Mouse (Mus musculus) limb, embryonic 12.5 days (tissue): ENCODE measurements at regions not wholly inside any gene's neighbourhood (a gene's known extent, or its start where the extent isn't known, plus 50 kb on each side); places are given as distances from the start of the nearest gene placed in this dataset.

Experiments used
- ATAC-seq: fragments of 200-750 bp; cut with Nextera tagmentation; 2 replicates; pipeline ENCODE4 v1.8.0; 2017; ENCODE audit warnings: low read depth, moderate TSS enrichment; ENCODE audit not compliant: insufficient number of reproducible peaks, insufficient read depth, low FRiP score, low TSS enrichment
- H3K27ac ChIP-seq: fragments of 300-500 bp; sonication (generic); 2 replicates; pipeline ENCODE4 v1.5.1; 2016; ENCODE audit warnings: mild to moderate bottlenecking, moderate library complexity
- H3K27me3 ChIP-seq: fragments of 300-500 bp; sonication (generic); 2 replicates; pipeline ENCODE4 v1.6.1; 2016; ENCODE audit warnings: mild to moderate bottlenecking, moderate library complexity
- H3K36me3 ChIP-seq: fragments of 300-500 bp; sonication (generic); 2 replicates; pipeline ENCODE4 v1.6.1; 2016; ENCODE audit warnings: mild to moderate bottlenecking, moderate library complexity
- H3K4me1 ChIP-seq: fragments of 300-500 bp; sonication (generic); replicated peaks from 2 replicates; pipeline ENCODE4 v1.6.1; 2016
- H3K4me2 ChIP-seq: fragments of 300-500 bp; sonication (generic); 2 replicates; pipeline ENCODE4 v1.6.1; 2016; ENCODE audit warnings: mild to moderate bottlenecking, moderate library complexity
- H3K4me3 ChIP-seq: fragments of 300-500 bp; sonication (generic); replicated peaks from 2 replicates; pipeline ENCODE4 v1.5.1; 2016; ENCODE audit warnings: mild to moderate bottlenecking
- H3K9ac ChIP-seq: fragments of 300-500 bp; sonication (generic); replicated peaks from 2 replicates; pipeline ENCODE4 v1.6.1; 2016; ENCODE audit warnings: mild to moderate bottlenecking, moderate library complexity
- H3K9me3 ChIP-seq: fragments of 300-500 bp; sonication (generic); 2 replicates; pipeline ENCODE4 v1.6.1; 2016; ENCODE audit warnings: mild to moderate bottlenecking, moderate library complexity
- WGBS: fragments of 180-500 bp; shearing (Covaris S2); methylation state at CpG from one replicate; pipeline ENCODE4 v1.1.7; 2016; 5-methylcytosine and 5-hydroxymethylcytosine counted together

DNA sequence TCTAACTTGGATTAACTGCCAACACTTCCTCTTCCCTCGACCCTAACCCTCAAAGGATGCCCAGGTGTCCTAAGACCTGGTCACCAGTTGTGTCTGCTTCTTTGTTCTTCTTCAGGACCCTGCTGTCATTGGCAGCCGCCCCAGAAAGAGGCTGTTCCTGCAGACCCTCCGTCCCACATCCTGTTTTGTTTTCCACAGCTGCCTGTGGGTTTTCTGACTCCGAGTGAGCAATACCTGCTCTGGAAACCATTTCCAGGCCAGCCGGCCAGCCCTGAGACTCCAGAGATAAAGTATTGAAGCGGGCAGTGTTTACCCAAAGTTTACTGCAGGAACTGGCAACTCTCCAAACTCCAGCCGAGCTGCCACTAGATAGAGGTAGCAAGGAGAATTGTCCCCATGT lies 337.2 kb upstream of the Noct start:
- Histone ChIP-seq H3K27ac (peak overlapping the region; percentile 78), H3K9me3 (no peaks in the 10 kb centered on the region), H3K4me2 (no peak overlapping the region), H3K4me3 (no peak overlapping the region), H3K4me1 (peaks cover 11% of the 10 kb centered on the region; the same call in 1 of the 2 replicates), H3K36me3 (no peaks in the 10 kb centered on the region), H3K9ac (no peak overlapping the region), H3K27me3 (no peaks in the 10 kb centered on the region)
- 23% methylated on average over 7 of the region's 7 CpGs for WGBS
- ATAC-seq, result no peak

DNA sequence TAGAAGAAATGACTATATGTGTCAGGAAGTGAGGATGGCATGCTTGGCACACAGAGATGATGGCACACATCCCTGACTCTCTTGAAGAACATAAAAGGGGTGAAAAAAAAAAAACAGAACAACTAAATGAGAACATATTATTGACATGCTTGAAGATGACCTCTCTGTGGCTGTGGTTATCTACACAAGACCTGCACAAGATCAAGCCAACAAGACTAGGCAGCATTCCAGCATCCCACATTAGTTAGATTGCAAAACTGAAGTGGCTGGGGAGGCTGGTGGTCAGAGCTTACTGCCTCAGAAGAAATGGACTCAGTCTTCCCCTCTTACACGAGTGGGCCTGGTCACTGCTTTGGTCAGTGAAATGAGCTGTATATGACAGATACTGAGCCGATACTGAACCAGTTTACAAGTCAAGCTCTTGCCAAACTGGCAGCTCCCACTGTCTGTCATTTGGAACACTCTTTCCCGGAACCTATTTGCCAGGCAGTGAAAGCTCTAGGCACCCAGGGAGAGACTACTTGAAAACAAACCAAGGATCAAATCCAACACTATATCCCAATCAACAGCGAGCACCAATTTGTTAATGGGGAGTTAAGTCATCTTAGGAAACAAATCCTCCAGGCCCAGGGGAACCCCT lies 335.6 kb upstream of the Noct start:
- 88% methylated on average over 4 of the region's 4 CpGs for WGBS
- no peak overlapping the region for H3K4me2 ChIP-seq
- ATAC-seq, result no peak

DNA sequence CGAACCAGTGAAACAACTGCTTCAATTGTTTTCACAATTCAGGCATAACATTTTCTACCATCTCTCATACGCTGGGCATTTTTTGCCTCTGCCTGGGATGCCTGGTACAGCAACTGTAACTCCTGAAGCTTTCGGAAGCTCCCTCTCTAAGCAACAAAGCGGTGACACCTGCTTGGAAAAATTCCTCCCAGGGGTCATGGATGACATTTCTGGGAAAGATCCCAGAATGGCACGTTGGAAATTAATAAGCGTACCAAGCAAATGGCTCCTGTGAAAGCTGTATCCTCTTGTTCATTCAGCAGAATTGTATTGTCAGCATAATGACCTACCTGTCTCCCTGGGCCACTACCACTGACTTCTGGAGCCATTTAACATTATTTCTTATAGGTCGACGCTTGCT lies 333.7 kb upstream of the Noct start:
- Histone ChIP-seq H3K4me2 (no peak overlapping the region), H3K9ac (no peak overlapping the region), H3K27ac (no peak overlapping the region), H3K9me3 (no peaks in the 10 kb centered on the region), H3K4me1 (peaks cover 11% of the 10 kb centered on the region; the same call in 1 of the 2 replicates), H3K4me3 (no peak overlapping the region), H3K36me3 (no peaks in the 10 kb centered on the region), H3K27me3 (no peaks in the 10 kb centered on the region)
- no peak for ATAC-seq
- WGBS, result 87% methylated on average over 8 of the region's 8 CpGs

More for the DNA sequence above, 335.6 kb upstream of the Noct start:
- Histone ChIP-seq H3K9me3 (no peaks in the 10 kb centered on the region), H3K27ac (no peak overlapping the region), H3K27me3 (no peaks in the 10 kb centered on the region), H3K4me1 (peaks cover 11% of the 10 kb centered on the region; the same call in 1 of the 2 replicates), H3K4me3 (no peak overlapping the region), H3K36me3 (no peaks in the 10 kb centered on the region), H3K9ac (no peak overlapping the region)

DNA sequence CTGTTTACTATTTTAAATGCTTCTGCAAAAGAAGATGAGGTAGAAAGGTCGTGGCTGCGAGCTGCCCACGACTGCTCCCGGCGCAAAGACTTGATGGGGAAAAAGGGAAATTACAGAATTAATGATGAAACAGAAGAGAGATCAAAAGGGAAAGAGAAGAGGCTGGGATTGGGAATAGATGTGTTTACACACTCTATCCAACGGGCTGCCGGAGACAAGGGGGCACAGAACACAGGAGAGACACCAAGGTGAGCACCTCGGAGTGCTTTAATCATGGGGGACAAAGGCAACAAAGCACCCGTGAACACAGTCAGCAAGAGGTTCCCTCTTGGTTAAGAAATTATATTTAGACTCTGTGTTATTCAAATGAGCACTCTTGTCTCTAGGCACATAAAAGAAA lies 326.1 kb upstream of the Noct start:
- ATAC-seq, result no peak

DNA sequence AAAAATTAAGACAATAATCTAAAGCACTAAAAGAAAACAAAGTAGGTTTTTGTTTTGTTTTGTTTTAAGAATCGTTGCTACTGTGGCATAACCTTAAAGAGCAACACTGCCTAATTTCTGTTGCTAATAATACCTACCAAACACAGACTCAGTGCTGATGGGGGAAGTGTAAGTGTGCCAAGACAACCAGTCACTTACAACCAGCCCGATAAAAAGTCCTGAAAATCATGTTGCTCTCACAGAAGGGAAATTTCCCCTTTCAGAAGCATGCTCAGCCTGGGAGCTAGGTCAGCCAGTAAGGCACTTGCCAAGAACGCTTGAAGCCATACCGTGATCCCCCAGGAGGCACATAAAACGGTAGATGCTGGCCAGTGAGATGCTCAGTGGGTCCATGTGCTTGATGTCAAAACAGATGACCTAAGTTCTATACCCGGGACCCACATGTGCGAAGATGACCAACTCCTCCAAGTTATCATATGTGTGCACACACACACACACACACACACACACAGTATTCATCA lies 324.4 kb upstream of the Noct start:
- H3K27me3 ChIP-seq, result no peaks in the 10 kb centered on the region
- no peak overlapping the region for H3K27ac ChIP-seq
- H3K4me2 ChIP-seq, result no peak overlapping the region
- peaks cover 24% of the 10 kb centered on the region for H3K4me1 ChIP-seq
- H3K36me3 ChIP-seq, result no peaks in the 10 kb centered on the region
- ATAC-seq, result no peak
- no peak overlapping the region for H3K9ac ChIP-seq
- H3K9me3 ChIP-seq, result no peaks in the 10 kb centered on the region; the same call in 1 of the 2 replicates
- no peak overlapping the region for H3K4me3 ChIP-seq
- WGBS, result 76% methylated on average over 7 of the region's 7 CpGs

More for the DNA sequence above, 326.1 kb upstream of the Noct start:
- no peak overlapping the region for H3K9ac ChIP-seq
- no peak overlapping the region for H3K4me2 ChIP-seq
- peaks cover 14% of the 10 kb centered on the region for H3K4me1 ChIP-seq
- no peak overlapping the region for H3K4me3 ChIP-seq
- H3K9me3 ChIP-seq, result no peaks in the 10 kb centered on the region; the same call in 1 of the 2 replicates
- H3K36me3 ChIP-seq, result no peaks in the 10 kb centered on the region
- no peaks in the 10 kb centered on the region for H3K27me3 ChIP-seq
- WGBS, result 74% methylated on average over 9 of the region's 9 CpGs
- no peak overlapping the region for H3K27ac ChIP-seq

DNA sequence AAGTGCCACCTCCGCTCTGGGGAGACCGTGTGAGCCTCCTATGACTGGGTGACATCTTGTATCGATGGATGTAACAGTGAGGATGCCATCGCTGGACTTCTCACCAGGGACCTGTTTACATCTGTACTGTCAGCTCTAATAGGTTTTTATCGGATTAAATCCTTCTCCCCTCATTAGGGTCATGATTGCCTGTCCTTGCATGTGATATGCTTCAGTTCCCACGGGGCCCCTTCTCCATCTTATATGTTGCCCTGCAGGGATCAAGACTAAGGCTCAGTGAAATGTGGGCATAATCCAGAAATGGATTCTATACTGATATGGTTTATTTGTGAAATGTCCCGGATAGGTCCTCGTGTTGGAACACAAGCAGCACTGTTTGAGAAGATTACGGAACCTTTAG lies 323.7 kb upstream of the Noct start:
- no peak overlapping the region for H3K9ac ChIP-seq
- WGBS, result 93% methylated on average over 9 of the region's 9 CpGs
- no peaks in the 10 kb centered on the region for H3K36me3 ChIP-seq
- H3K4me2 ChIP-seq, result no peak overlapping the region
- no peaks in the 10 kb centered on the region; the same call in 1 of the 2 replicates for H3K9me3 ChIP-seq
- no peak for ATAC-seq
- H3K27me3 ChIP-seq, result no peaks in the 10 kb centered on the region
- H3K27ac ChIP-seq, result no peak overlapping the region
- peaks cover 30% of the 10 kb centered on the region for H3K4me1 ChIP-seq
- no peak overlapping the region for H3K4me3 ChIP-seq

DNA sequence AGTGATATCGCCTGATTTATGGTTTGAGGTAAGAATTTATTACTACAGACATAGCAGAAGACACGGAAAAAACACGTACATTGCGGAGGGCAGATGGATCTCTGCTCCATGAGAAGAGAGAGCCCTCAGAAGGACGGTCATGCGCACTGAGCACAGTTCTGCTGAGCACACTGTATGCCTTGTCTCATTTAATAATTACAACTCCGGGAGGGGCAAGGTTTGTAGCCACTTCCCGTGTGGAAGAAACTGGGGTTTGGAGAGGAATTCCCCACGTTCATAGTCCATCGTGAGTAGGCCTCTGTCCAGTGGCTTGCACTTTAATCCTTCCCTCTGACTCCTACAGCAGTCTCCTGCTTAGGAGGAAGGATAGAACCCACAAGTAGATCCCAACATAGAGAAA lies 322.9 kb upstream of the Noct start:
- ATAC-seq, result no peak
- H3K27me3 ChIP-seq, result no peaks in the 10 kb centered on the region
- H3K9me3 ChIP-seq, result no peaks in the 10 kb centered on the region; the same call in 1 of the 2 replicates
- no peak overlapping the region for H3K27ac ChIP-seq
- no peak overlapping the region for H3K4me2 ChIP-seq
- no peak overlapping the region for H3K9ac ChIP-seq
- 86% methylated on average over 10 of the region's 10 CpGs for WGBS
- H3K36me3 ChIP-seq, result no peaks in the 10 kb centered on the region
- peaks cover 33% of the 10 kb centered on the region for H3K4me1 ChIP-seq
- H3K4me3 ChIP-seq, result no peak overlapping the region

DNA sequence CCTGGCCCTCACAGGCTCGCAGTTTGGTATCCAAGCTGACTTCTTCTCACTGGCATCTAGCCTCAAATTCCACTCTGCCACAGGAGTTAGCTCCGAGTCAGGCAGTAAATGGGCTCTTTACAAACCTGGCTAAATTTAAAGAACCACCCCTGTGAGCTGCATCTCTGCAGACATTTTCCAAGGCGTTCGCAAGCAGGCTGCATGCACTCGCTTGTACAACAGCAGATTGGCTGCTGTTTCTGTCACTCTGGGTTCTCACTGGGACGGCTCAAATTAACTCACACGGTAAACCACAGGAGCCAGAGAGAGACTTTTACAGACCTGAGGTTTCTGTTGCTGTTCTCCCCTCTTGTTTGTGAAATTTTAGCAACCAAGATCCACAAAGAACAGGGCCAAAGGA lies 321.3 kb upstream of the Noct start:
- peak overlapping the region; percentile 80 for H3K27ac ChIP-seq
- H3K9me3 ChIP-seq, result no peaks in the 10 kb centered on the region
- peaks cover 35% of the 10 kb centered on the region for H3K4me1 ChIP-seq
- peak overlapping the region; percentile 27 for H3K4me2 ChIP-seq
- H3K4me3 ChIP-seq, result no peak overlapping the region
- H3K27me3 ChIP-seq, result no peaks in the 10 kb centered on the region
- ATAC-seq, result no peak
- 27% methylated on average over 7 of the region's 7 CpGs for WGBS
- no peak overlapping the region for H3K9ac ChIP-seq
- H3K36me3 ChIP-seq, result no peaks in the 10 kb centered on the region

DNA sequence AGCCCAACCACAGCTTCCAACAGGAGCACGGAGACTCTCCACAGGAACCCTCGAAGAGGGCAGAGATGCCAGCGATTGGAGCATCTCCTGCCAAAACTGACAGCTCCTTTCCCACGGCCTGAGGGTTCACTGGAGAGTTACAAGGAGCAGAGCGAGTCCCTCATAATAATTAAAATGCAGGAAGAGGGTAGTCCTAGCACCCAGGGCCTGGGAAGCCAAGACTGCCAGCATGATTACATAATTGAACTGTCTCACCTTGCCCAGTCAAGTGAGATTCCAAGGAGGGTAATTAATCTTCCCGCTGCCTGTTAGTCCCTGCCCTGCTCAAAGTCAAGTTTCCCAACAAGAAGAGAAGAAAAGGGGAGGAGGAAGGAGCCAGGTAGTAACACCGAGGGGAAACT lies 319.5 kb upstream of the Noct start:
- no peak overlapping the region for H3K9ac ChIP-seq
- peaks cover 34% of the 10 kb centered on the region for H3K4me1 ChIP-seq
- H3K4me2 ChIP-seq, result no peak overlapping the region
- 0 out of 2 replicates have a peak, but pooled peaks have one; percentile 29 for ATAC-seq
- H3K27me3 ChIP-seq, result no peaks in the 10 kb centered on the region
- 18% methylated on average over 7 of the region's 7 CpGs for WGBS
- H3K27ac ChIP-seq, result peak overlapping the region; percentile 83; the same call in 1 of the 2 replicates
- no peak overlapping the region for H3K4me3 ChIP-seq
- no peaks in the 10 kb centered on the region for H3K9me3 ChIP-seq
- no peaks in the 10 kb centered on the region for H3K36me3 ChIP-seq

DNA sequence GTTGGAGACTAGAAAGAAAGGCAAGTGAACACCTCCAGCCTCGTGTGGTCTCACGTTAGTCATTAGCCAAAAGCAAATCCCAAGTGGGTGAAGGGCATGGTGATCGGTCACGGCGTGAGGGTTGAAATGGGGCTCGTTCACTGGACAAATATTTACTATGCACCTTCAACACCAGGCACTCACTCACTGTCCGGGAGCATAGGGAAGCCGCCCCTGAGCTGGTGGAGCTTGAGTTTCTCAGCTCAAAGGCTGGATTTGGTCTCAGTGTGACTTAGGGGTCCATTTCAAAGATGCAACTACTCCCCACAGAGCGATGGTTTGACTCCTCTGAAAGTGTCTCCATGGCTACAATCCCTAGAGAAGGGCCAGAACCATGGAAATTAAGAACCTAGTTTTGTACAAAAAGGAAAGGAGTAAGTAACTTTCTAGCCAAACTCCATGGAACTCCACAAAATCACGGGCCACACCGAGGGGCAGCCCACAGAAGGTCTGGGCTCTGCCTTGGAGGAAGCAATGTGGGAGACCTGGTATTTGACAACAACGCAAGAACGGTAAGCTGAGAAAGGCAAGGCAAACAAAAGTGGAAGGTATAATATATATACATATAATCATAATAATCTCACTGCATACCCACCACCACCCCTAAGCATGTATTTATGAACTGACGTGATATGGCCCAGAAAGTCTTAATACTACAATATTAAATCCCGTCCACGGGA lies 318.8 kb upstream of the Noct start:
- no peak overlapping the region for H3K4me3 ChIP-seq
- H3K36me3 ChIP-seq, result no peaks in the 10 kb centered on the region
- peak; percentile 46; the same call in 1 of the 2 replicates for ATAC-seq
- WGBS, result 13% methylated on average over 16 of the region's 16 CpGs
- H3K4me1 ChIP-seq, result peaks cover 34% of the 10 kb centered on the region
- H3K27me3 ChIP-seq, result no peaks in the 10 kb centered on the region
- H3K9me3 ChIP-seq, result no peaks in the 10 kb centered on the region
- H3K4me2 ChIP-seq, result peak overlapping the region; percentile 55
- H3K9ac ChIP-seq, result peak overlapping the region; percentile 35; the same call in 1 of the 2 replicates
- H3K27ac ChIP-seq, result peak overlapping the region; percentile 83

DNA sequence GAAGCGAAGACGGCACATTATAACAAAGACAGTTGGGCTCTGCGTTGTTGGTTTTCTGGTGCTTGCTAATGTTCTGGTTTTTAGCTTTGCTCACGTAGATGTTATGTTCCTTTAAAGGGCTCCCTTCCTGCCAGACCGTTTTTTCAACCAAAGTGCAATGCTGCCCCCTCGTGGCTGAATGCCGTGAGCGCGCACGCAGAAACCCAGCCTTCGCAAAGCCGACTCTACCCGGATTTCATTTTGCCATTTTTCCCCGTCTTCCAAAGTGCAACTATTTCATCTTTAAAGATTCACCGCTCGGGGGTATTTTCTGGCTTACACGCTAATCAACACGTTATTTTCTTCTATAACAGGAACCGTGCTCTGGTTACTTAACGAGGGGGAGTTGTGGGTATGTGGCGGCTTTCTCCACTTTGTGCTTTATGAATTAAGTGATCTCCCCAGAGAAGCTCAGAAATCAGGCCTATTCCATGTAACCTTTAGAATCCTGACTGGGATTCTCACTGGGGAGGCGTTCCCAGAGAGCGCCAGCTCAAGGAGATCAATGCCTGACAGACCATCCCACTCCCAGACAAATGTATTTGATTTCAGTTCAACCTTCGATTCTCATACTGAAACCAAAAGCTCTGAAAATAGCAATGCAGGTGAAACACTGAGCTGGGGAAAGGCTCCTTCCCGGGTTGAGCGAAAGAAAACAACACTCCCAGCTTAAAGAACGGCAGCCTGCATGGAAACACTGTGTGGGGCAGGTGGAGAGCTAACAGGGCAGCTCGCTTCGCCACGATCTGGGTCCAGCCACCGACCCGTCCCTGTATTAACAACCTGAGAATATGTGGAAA lies 318.0 kb upstream of the Noct start:
- 12% methylated on average over 32 of the region's 32 CpGs for WGBS
- Histone ChIP-seq H3K36me3 (no peaks in the 10 kb centered on the region), H3K27me3 (no peaks in the 10 kb centered on the region), H3K4me2 (peak overlapping the region; percentile 55), H3K4me3 (peak overlapping the region; percentile 27), H3K27ac (peak overlapping the region; percentile 83), H3K4me1 (peaks cover 34% of the 10 kb centered on the region), H3K9me3 (no peaks in the 10 kb centered on the region), H3K9ac (peak overlapping the region; percentile 40; the same call in 1 of the 2 replicates)
- ATAC-seq, result peak; percentile 60; the same call in 1 of the 2 replicates
